8 mouse cellular contexts compared by ENCODE assay signal in the genomic region with DNA sequence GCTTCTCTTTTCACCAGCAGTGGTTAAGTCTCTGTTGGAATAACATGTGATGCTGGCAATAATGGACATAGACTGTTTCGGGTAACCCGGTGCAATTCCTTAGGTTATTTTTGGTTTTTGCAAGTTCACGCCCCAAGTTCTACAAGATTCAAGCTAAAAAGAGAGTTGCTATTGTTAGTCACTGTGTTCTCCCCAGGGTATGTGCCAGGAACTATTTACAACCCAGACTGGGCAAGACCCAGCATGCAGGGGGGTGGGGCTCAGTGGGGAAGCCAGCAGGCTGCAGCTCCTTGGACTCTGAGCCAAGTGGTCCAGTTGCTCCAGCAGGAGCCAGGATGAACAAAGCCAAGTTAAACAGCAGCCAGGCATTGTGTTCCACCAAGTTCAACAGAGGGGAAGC. TPM values are rescaled to one million over a fixed set of nuclear protein-coding genes. Genes with fewer than 3 reads are reported as not detected.
A peak's percentile ranks its signal among the peaks of the same experiment; 100 is the strongest.
DNase-seq lines count a peak whose midpoint lies in the region; ATAC-seq and TF ChIP-seq lines count a peak whose summit lies in the region.
"Had no signal": no experiment of that assay in that cellular context is flagged by ENCODE, and none has a peak within 500 bp of the region (broad histone marks: within the 10 kb centered on the region; RNA-seq: fewer than 3 reads in every experiment).

No protein-coding gene starts in this region.

- ATAC-seq in Patski = no peak
- peak; percentile 42; the same call in 1 of the 2 replicates for ATAC-seq in frontal cortex, adult (ENCODE audit: low TSS enrichment)
- peak; percentile 31 for ATAC-seq in stomach, postnatal 0 days (ENCODE audit: low FRiP score, low TSS enrichment)

- CTCF ChIA-PET in Patski (lab: Charles Lee) = interaction anchor here (1.2 to 1.4 kb wide), 2 partner anchors 27 to 434 kb away, joined by 4 to 7 read pairs; no protein-coding TSS in a partner anchor

- no peak for TF ChIP-seq EP300 in ES-Bruce4 (IDR thresholded peaks at IDR 0.05; ENCODE audit: insufficient read depth, low read depth, low read length)
- no peak for TF ChIP-seq EP300 in stomach, postnatal 0 days (optimal IDR thresholded peaks at IDR 0.05)

- no peaks in the 10 kb centered on the region for H3K36me3 ChIP-seq in ES-Bruce4 (ENCODE audit: control insufficient read depth, insufficient read depth, low read length, poor library complexity, severe bottlenecking)
- H3K36me3 ChIP-seq in stomach, postnatal 0 days (ENCODE audit: control insufficient read depth, insufficient read depth, low read length) = no peaks in the 10 kb centered on the region
- H3K36me3 ChIP-seq: midbrain, embryonic 12.5 days had no signal

- H3K9me3 ChIP-seq in ES-Bruce4 (replicated peaks; ENCODE audit: control insufficient read depth, insufficient read depth, low read length, poor library complexity, severe bottlenecking) = no peaks in the 10 kb centered on the region
- no peaks in the 10 kb centered on the region for H3K9me3 ChIP-seq in stomach, postnatal 0 days (ENCODE audit: control insufficient read depth, low read length)
- H3K9me3 ChIP-seq: midbrain, embryonic 12.5 days had no signal

- intact Hi-C loops in left cerebral cortex, postnatal 36 days (cut with DNase I) = no loop called here

- no peaks in the 10 kb centered on the region for H3K4me1 ChIP-seq in ES-Bruce4 (ENCODE audit: control insufficient read depth, insufficient read depth, low read length)
- peaks cover 7% of the 10 kb centered on the region for H3K4me1 ChIP-seq in stomach, postnatal 0 days (replicated peaks; ENCODE audit: control insufficient read depth, insufficient read depth)

- no peak overlapping the region for H3K4me3 ChIP-seq in ES-Bruce4 (ENCODE audit: low read depth, low read length)
- no peak overlapping the region for H3K4me3 ChIP-seq in stomach, postnatal 0 days (ENCODE audit: low read depth, low read length)
- H3K4me3 ChIP-seq: midbrain, embryonic 12.5 days had no signal

- H3K27me3 ChIP-seq in ES-Bruce4 (ENCODE audit: control insufficient read depth, insufficient read depth, low read length, poor library complexity, severe bottlenecking) (no peaks in the 10 kb centered on the region), Patski (no peaks in the 10 kb centered on the region)
- H3K27me3 ChIP-seq in stomach, postnatal 0 days (ENCODE audit: control insufficient read depth, insufficient read depth, low read length) = no peaks in the 10 kb centered on the region
- H3K27me3 ChIP-seq: midbrain, embryonic 12.5 days had no signal

- no peak for TF ChIP-seq POLR2A in ES-Bruce4 (IDR thresholded peaks at IDR 0.05; ENCODE audit: insufficient read depth, low read length)

- in situ Hi-C loops in Patski (cut with MboI; ENCODE audit: low pct_unique_long_range_greater_than_20kb) = no loop called here

- POLR2A ChIA-PET in Patski (lab: Charles Lee) = no interaction called here

- peak; percentile 46 for DNase-seq in Patski (ENCODE audit: low read depth, low spot score)
- DNase-seq in kidney, adult 18-20 months = peak; percentile 81
- DNase-seq in left cerebral cortex, postnatal 36 days (ENCODE audit: low spot score in 2 of 2) = peak; percentile 54 to 63
- peak; percentile 80 for DNase-seq in stomach, postnatal 0 days (ENCODE audit: low spot score)
- DNase-seq in liver = no peak

- TF ChIP-seq CTCF in ES-Bruce4 (IDR thresholded peaks at IDR 0.05; ENCODE audit: low read depth, low read length) (no peak), Patski (IDR thresholded peaks at IDR 0.05) (no peak)
- TF ChIP-seq CTCF in stomach, postnatal 0 days (IDR thresholded peaks at IDR 0.05; ENCODE audit: low read depth) = no peak

- 0 out of 2 replicates have a peak overlapping the region, but pooled peaks have one; percentile 29 for H3K27ac ChIP-seq in ES-Bruce4 (ENCODE audit: insufficient read depth, low read length)
- 0 out of 2 replicates have a peak overlapping the region, but pooled peaks have one; percentile 19 for H3K27ac ChIP-seq in stomach, postnatal 0 days (replicated peaks)
- H3K27ac ChIP-seq: midbrain, embryonic 12.5 days had no signal

- no peak overlapping the region for H3K9ac ChIP-seq in ES-Bruce4 (ENCODE audit: low read depth, poor library complexity, severe bottlenecking)
- H3K9ac ChIP-seq in stomach, postnatal 0 days (ENCODE audit: low read length) = no peak overlapping the region
- H3K9ac ChIP-seq: midbrain, embryonic 12.5 days had no signal

- no peak overlapping the region for H3K4me2 ChIP-seq in stomach, postnatal 0 days (replicated peaks; ENCODE audit: low read depth)
- H3K4me2 ChIP-seq: midbrain, embryonic 12.5 days had no signal

- 41% methylated on average over 3 of the region's 3 CpGs for WGBS in stomach, postnatal 0 days

RNA-seq across cellular contexts. Expression of gene Nrbf2, which starts 2.8 kb away (rescaled TPM):
- polyA plus RNA-seq in ES-Bruce4 (2011; ENCODE audit: insufficient read depth, insufficient read length, low read depth, missing spikeins) = 22.5 and 24.6 TPM in 2 replicates
- polyA plus RNA-seq in Patski (2021) = 19.9 TPM
- total RNA-seq in left cerebral cortex, postnatal 36 days (2021) = 10 to 100 TPM; 17.8 to 18.1 TPM
- polyA plus RNA-seq in stomach, postnatal 0 days (2015; fragmentation: Nextera tagmentation; extraction: Ambion mirVana) = 34.6 and 35.5 TPM in 2 replicates
